Mouse (Mus musculus): ENCODE measurements at regions not wholly inside any gene's neighbourhood (a gene's known extent, or its start where the extent isn't known, plus 50 kb on each side); places are given as distances from the start of the nearest gene placed in this dataset.

- in situ Hi-C loops (cut with MboI; ENCODE audit: unreplicated experiment in 2 of 2) = loop anchor here in 1 of 2 experiments (5.0 kb wide), 1 partner anchor 684 kb away; no protein-coding TSS in a partner anchor
Observed at GRCm38 (mm10) chr2:146623052-146623451, 110.9 kb upstream of the Ralgapa2 start.

DNA sequence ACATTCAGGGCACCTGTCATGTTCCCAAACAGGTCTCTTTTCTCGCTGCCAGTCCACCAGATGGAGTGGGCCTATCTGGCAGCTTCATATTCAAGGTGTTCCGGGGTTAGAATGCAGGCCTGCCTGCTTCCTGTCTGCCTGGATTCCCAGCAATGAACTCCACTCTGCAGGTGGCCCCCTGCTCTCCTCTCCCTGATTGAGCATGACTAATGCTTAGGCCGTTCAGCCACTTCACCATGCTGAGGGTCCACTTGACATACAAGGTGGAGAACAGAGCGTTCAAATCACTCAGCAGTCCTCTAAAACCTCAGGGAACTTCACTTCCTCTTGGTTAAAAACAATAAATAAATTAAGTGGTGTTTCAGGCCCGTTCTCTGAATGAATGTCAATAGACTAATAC, 112.1 kb upstream of the Ralgapa2 start:
- in situ Hi-C loops (cut with MboI; ENCODE audit: unreplicated experiment in 2 of 2) = loop anchor here in 1 of 2 experiments (5.0 kb wide), 1 partner anchor 683 kb away; no protein-coding TSS in a partner anchor

- in situ Hi-C loops (cut with MboI; ENCODE audit: unreplicated experiment in 2 of 2) = no loop called here
Observed at GRCm38 (mm10) chr2:146625166-146625751, 113.1 kb upstream of the Ralgapa2 start.

DNA sequence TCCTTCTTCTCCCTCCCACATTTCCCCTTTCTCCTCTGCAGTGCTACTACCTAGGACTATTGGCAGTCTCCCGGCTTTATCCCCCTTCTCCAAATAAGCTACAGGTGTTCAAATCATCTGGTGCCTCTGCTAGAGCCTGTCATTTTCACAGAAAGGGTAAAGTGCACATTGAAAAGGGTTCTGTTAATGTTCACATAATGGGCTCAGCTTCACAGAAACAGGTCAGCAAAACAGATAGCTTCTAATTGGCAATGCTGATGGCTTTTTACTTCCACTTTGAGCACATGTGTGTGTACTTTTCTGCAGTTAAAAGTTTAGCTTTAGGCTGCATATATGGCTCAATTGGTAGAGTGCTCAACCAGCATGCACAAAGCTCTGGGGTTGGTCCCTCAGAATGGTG, 114.4 kb upstream of the Ralgapa2 start:
- in situ Hi-C loops (cut with MboI; ENCODE audit: unreplicated experiment in 2 of 2) = no loop called here

DNA sequence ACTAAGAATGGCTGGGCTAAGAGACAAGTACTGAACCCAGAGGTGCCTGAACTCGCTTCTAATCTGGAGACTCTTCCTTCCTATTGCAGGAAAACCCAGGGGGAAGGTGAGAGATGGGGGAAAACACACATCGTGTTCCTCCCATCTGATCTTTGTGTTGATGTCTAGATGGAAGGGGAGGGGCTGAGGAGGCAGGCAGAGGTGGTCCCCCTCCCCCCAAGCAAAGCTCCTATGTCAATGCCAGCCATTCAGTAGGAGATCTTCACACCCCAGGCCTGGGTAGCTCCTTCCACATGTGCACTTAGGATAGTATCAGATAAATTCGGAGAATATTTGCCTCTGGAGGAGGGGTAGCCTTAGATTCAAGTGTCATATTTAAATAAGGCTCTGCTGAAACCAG, 118.0 kb upstream of the Ralgapa2 start:
- in situ Hi-C loops (cut with MboI; ENCODE audit: unreplicated experiment in 2 of 2) = loop anchor here (5.0 kb wide), 3 partner anchors 267 to 547 kb away; no protein-coding TSS in a partner anchor

GRCm38 (mm10) chr2:146631098-146631497, 119.0 kb upstream of the Ralgapa2 start:
- in situ Hi-C loops (cut with MboI; ENCODE audit: unreplicated experiment in 2 of 2) = loop anchor here (5.0 kb wide), 3 partner anchors 266 to 546 kb away; no protein-coding TSS in a partner anchor

- in situ Hi-C loops (cut with MboI; ENCODE audit: unreplicated experiment in 2 of 2) = loop anchor here (5.0 kb wide), 3 partner anchors 264 to 544 kb away; no protein-coding TSS in a partner anchor
Observed at GRCm38 (mm10) chr2:146633329-146634070, 121.4 kb upstream of the Ralgapa2 start.

- in situ Hi-C loops (cut with MboI; ENCODE audit: unreplicated experiment in 2 of 2) = no loop called here
Observed at GRCm38 (mm10) chr2:146637573-146637972, 125.4 kb upstream of the Ralgapa2 start.

- in situ Hi-C loops (cut with MboI; ENCODE audit: unreplicated experiment in 2 of 2) = no loop called here
Observed at GRCm38 (mm10) chr2:146646237-146646972, 134.3 kb upstream of the Ralgapa2 start.

DNA sequence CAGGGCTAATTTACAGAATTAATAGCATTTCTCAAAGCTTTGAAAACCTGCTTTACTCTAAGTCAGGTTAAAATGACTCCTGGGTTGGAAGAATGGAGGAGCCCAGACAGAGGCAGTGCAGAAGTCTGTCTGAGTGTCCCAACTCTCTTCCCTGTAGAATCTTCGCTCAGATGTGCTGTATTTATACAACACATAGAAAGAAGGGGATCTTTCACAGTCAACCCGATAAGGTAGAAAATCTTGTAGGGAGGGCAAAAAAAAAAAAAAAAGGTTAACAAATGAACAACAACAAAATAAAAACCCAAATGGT, 134.8 kb upstream of the Ralgapa2 start:
- in situ Hi-C loops (cut with MboI; ENCODE audit: unreplicated experiment in 2 of 2) = no loop called here

DNA sequence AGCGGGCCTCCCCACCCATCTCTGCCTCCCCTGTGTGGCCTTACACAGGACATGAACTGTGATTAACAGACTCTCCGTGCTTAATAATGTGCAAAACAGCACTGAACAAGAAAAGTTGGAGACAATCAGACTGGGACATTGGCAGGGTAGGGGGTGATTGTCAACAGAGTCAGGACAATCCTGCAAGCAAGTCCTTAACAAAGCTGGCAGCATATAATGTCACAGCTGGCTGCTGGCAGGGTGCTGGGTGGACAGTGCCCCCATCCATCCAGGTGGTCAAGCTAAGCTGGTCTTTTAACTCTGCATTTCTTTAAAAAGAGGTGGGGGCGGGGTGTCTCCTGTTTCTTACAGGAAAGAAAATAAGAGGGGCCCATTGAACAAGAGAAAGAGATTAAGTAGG, 149.2 kb upstream of the Ralgapa2 start:
- in situ Hi-C loops (cut with MboI; ENCODE audit: unreplicated experiment in 2 of 2) = no loop called here

DNA sequence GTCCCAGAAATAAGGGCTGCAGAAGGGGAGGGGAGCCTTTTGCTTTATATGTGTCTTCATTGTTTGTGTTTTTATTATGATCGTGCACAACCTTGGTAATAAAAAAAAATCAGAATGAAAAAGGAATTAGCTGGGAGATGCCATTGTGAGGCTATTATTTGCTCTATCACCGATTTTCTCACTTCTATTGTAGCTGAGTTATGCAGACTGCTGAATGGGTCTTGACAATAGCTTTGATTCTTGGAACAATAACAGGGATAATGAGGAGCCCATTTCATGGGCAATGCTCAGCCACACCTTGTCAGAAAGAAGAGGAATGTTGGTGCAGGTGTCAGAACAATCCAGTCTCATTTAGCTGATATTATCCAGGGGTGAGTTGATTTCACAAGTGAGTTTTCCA, 160.6 kb upstream of the Ralgapa2 start:
- in situ Hi-C loops (cut with MboI; ENCODE audit: unreplicated experiment in 2 of 2) = no loop called here

DNA sequence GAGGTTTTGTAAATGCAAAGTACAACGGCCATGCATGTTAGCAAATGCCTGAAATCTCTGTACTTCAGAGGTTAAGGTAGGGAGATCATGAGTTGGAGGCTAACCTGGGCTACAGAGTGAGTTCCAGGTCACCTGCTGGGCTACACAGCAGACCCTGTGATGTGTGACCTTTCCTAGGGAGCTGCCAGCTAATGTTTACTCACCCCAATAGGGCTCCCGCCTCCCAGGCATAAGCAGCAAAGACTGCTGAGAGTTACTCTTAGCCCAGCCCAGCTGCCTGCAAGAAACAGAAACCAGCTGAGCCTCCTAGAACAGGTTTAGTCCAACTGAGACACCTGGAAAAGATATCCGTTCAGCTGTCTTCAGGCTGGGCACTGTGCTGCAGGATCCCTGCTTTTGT, 169.8 kb upstream of the Ralgapa2 start:
- in situ Hi-C loops (cut with MboI; ENCODE audit: unreplicated experiment in 2 of 2) = no loop called here

DNA sequence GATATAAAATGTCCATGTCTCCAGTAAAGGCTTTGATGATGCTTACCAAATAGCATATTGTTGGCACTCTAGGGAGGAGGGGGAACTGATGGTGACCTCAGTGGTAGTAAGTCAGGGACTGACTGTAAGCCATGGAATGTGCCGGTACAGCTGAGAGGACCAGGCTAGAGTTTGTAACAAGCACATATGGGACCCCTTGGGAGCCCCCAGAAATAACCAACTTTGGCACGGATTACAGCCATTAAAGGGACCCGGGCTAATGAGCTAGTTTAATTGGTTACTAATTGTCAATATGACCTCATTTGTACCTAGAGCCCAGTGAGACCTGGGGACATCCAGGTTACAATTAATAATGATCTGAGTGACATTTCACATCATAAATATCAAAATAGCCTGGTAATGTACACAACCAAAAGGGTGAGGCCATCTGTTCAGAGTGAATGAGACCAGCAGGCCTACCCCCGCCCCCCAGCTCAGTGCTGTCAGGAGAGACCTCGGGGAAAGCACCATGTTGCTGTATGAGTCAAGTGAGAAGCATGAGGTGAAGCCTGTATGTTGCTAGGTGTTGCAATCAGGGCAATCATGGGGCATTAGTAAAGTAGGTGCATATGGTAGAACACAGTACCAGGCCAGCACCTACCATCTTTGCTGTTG, 169.7 kb upstream of the Kiz start:
- in situ Hi-C loops (cut with MboI; ENCODE audit: unreplicated experiment in 2 of 2) = no loop called here

DNA sequence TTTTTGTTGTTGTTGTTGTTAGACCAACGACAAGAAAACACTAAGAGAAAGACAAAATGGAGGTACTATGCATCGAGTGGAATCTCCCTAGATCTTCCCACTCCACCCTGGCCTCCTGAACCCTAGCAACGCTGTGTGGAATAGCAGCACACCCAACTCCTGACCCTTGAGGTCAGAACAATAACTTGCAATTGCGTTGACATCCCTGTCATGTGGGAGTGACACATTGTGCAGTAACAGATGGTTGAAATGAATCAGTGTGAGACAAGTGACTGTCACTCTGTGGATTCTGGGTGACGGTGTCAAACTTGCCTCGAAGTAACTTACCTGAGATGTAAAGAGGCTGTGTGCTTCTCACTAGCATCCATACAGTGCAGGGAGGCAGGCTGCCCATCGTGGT, 167.1 kb upstream of the Kiz start:
- in situ Hi-C loops (cut with MboI; ENCODE audit: unreplicated experiment in 2 of 2) = no loop called here

- in situ Hi-C loops (cut with MboI; ENCODE audit: unreplicated experiment in 2 of 2) = no loop called here
Observed at GRCm38 (mm10) chr2:146693484-146693883, 162.2 kb upstream of the Kiz start.

DNA sequence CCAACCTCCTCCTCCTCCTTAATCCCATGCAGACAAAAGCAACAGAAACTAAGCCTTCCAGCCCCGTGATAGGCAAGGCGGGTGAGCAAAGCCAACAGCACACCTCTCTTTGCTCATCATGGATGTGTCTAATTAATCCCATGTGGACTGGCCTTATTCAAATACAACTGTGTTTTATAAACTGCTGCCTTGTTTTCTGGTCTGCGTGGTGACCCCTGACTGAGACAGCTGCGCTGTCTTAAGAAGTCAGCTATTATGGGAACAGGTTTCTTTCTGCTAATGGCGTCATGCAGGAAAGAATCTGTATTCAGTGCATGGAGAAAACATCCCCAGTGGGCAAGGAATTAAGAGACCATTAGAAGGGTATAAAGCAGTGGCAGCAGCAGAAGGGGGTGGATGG, 161.6 kb upstream of the Kiz start:
- in situ Hi-C loops (cut with MboI; ENCODE audit: unreplicated experiment in 2 of 2) = no loop called here

DNA sequence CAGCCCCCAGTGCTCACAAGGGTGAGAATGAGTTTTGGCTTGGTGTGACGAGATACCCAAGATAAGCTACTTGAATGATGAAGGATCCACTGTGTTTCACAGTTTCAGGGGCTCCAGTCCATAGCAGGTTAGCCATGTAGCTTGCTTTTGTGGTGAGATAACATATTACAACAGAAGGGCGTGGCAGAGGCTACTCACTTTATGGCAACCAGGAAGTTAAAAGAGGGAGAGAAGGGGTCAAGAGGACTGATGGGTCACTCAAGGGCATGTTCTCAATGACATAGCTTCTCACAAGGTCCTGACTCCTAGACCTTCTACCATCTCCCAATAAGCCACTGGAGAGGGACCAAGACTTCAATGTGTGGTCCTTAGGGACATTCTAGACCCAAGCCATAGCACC, 159.4 kb upstream of the Kiz start:
- in situ Hi-C loops (cut with MboI; ENCODE audit: unreplicated experiment in 2 of 2) = no loop called here

DNA sequence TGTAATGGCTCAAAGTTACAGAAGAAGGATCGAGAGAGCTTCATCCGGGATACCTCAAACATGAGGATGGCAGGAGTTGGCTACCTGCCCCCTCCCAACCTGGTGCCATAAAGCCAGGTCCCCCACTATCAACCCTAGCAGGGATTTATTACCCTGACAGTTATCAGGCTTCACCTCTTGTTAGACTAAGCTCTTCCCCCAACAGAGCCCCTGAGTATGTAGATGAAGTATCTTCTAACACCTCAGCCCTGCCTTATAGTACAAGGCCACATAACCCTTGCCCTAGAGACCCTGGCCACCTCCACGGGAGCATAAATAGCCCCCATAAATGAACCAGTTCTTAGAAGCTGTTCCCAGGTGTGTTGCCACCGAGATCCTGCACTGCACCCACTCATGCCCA, 158.9 kb upstream of the Kiz start:
- in situ Hi-C loops (cut with MboI; ENCODE audit: unreplicated experiment in 2 of 2) = no loop called here

- in situ Hi-C loops (cut with MboI; ENCODE audit: unreplicated experiment in 2 of 2) = no loop called here
Observed at GRCm38 (mm10) chr2:146710676-146711075, 145.0 kb upstream of the Kiz start.

DNA sequence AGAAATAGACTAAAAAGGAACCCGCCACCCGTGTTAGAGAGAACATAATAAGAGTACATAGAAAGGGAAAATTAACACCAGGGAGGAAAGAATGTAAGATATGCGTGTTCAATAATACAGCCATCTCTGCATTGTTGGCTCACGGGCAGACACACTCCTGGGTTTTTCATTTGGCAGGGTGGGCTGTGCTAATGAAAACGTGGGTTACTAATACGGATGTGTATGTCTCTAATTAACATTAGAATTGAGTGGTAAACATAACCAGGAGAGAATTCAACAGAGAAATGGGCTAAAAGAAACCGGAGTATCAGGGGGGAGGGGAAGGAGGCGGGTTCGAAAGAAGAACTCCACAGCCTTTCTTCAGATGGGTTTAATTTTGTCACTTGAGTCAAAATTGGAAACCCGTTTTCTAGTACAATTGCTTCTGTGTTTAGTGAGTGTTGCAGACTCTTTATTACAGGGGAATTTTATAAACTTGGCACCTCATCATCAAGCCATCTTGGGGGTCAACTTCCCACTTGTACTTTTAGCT, 134.4 kb upstream of the Kiz start:
- in situ Hi-C loops (cut with MboI; ENCODE audit: unreplicated experiment in 2 of 2) = no loop called here
